Mouse (Mus musculus): ENCODE measurements at regions not wholly inside any gene's neighbourhood (a gene's known extent, or its start where the extent isn't known, plus 50 kb on each side); places are given as distances from the start of the nearest gene placed in this dataset.

GRCm38 (mm10) chr9:60962086-60962485 lies 167.7 kb downstream of the Uaca start:
- no peak for TF ChIP-seq POLR2A (IDR thresholded peaks at IDR 0.05; ENCODE audit: borderline replicate concordance, insufficient read depth, low read length)
- no peak for TF ChIP-seq CTCF (IDR thresholded peaks at IDR 0.05; ENCODE audit: borderline replicate concordance, insufficient read depth, low read depth, low read length)

All from cerebellum, adult 2 months (tissue).